Mouse (Mus musculus): ENCODE measurements around the gene Rab37. TPM values are rescaled to one million over a fixed set of nuclear protein-coding genes. Genes with fewer than 3 reads are reported as not detected.
A peak's percentile ranks its signal among the peaks of the same experiment; 100 is the strongest.

Rab37 gene
- polyA plus RNA-seq, 1 experiment from 2014 or later, result 0.61 TPM

- no peaks in the 10 kb centered on the region for H3K9me3 ChIP-seq (ENCODE audit: control insufficient read depth, low read length)
- peaks cover 5% of the 10 kb centered on the region; the same call in 1 of the 2 replicates for H3K4me1 ChIP-seq (ENCODE audit: control insufficient read depth, insufficient read depth, low read length)
Observed at GRCm38 (mm10) chr11:115081373-115081772, 9.9 kb upstream of the Rab37 start.

GRCm38 (mm10) chr11:115082196-115082595 lies 9.0 kb upstream of the Rab37 start:
- Histone ChIP-seq H3K27me3 (ENCODE audit: control insufficient read depth, insufficient read depth, low read length) (no peaks in the 10 kb centered on the region), H3K4me1 (ENCODE audit: control insufficient read depth, insufficient read depth, low read length) (peaks cover 5% of the 10 kb centered on the region; the same call in 1 of the 2 replicates), H3K9me3 (ENCODE audit: control insufficient read depth, low read length) (no peaks in the 10 kb centered on the region), H3K27ac (ENCODE audit: low read depth, low read length) (no peak overlapping the region), H3K36me3 (ENCODE audit: control insufficient read depth, insufficient read depth, low read length) (no peaks in the 10 kb centered on the region), H3K9ac (ENCODE audit: low read length) (no peak overlapping the region), H3K4me2 (no peak overlapping the region), H3K4me3 (ENCODE audit: low read depth, low read length) (no peak overlapping the region)
- DNase-seq (ENCODE audit: low spot score, missing footprints) (no peak), ATAC-seq (ENCODE audit: low FRiP score) (no peak)
- WGBS, result 75% methylated on average over 6 of the region's 6 CpGs

More at GRCm38 (mm10) chr11:115081373-115081772, 9.9 kb upstream of the Rab37 start:
- Histone ChIP-seq H3K27me3 (ENCODE audit: control insufficient read depth, insufficient read depth, low read length) (no peaks in the 10 kb centered on the region), H3K36me3 (ENCODE audit: control insufficient read depth, insufficient read depth, low read length) (no peaks in the 10 kb centered on the region), H3K27ac (ENCODE audit: low read depth, low read length) (no peak overlapping the region), H3K4me3 (ENCODE audit: low read depth, low read length) (no peak overlapping the region), H3K4me2 (no peak overlapping the region), H3K9ac (ENCODE audit: low read length) (no peak overlapping the region)
- 68% methylated on average over 3 of the region's 3 CpGs for WGBS
- DNase-seq (ENCODE audit: low spot score, missing footprints), result no peak
- no peak for ATAC-seq (ENCODE audit: low FRiP score)

GRCm38 (mm10) chr11:115083376-115084139 lies 7.7 kb upstream of the Rab37 start:
- Histone ChIP-seq H3K27ac (ENCODE audit: low read depth, low read length) (no peak overlapping the region), H3K9ac (ENCODE audit: low read length) (no peak overlapping the region), H3K4me3 (ENCODE audit: low read depth, low read length) (no peak overlapping the region), H3K27me3 (ENCODE audit: control insufficient read depth, insufficient read depth, low read length) (no peaks in the 10 kb centered on the region), H3K4me1 (ENCODE audit: control insufficient read depth, insufficient read depth, low read length) (peaks cover 5% of the 10 kb centered on the region; the same call in 1 of the 2 replicates), H3K36me3 (ENCODE audit: control insufficient read depth, insufficient read depth, low read length) (no peaks in the 10 kb centered on the region), H3K4me2 (no peak overlapping the region), H3K9me3 (ENCODE audit: control insufficient read depth, low read length) (no peaks in the 10 kb centered on the region)
- WGBS, result 40% methylated on average over 18 of the region's 18 CpGs
- peak; percentile 33; the same call in 1 of the 2 replicates for ATAC-seq (ENCODE audit: low FRiP score)
- peak; percentile 99 for DNase-seq (ENCODE audit: low spot score, missing footprints)

- 32% methylated on average over 12 of the region's 12 CpGs for WGBS
Observed at GRCm38 (mm10) chr11:115084595-115084994, 6.6 kb upstream of the Rab37 start.

GRCm38 (mm10) chr11:115085064-115085463 lies 6.2 kb upstream of the Rab37 start:
- no peak overlapping the region for H3K4me2 ChIP-seq
- H3K4me3 ChIP-seq (ENCODE audit: low read depth, low read length), result no peak overlapping the region
- 65% methylated on average over 8 of the region's 8 CpGs for WGBS
- no peaks in the 10 kb centered on the region for H3K36me3 ChIP-seq (ENCODE audit: control insufficient read depth, insufficient read depth, low read length)
- ATAC-seq (ENCODE audit: low FRiP score) (no peak), DNase-seq (ENCODE audit: low spot score, missing footprints) (no peak)
- H3K9me3 ChIP-seq (ENCODE audit: control insufficient read depth, low read length), result no peaks in the 10 kb centered on the region
- H3K27me3 ChIP-seq (ENCODE audit: control insufficient read depth, insufficient read depth, low read length), result no peaks in the 10 kb centered on the region
- no peak overlapping the region for H3K27ac ChIP-seq (ENCODE audit: low read depth, low read length)
- peaks cover 5% of the 10 kb centered on the region; the same call in 1 of the 2 replicates for H3K4me1 ChIP-seq (ENCODE audit: control insufficient read depth, insufficient read depth, low read length)
- H3K9ac ChIP-seq (ENCODE audit: low read length), result no peak overlapping the region

More at GRCm38 (mm10) chr11:115084595-115084994, 6.6 kb upstream of the Rab37 start:
- H3K9ac ChIP-seq (ENCODE audit: low read length), result no peak overlapping the region
- ATAC-seq (ENCODE audit: low FRiP score) (0 out of 2 replicates have a peak, but pooled peaks have one; percentile 40), DNase-seq (ENCODE audit: low spot score, missing footprints) (no peak)
- no peaks in the 10 kb centered on the region for H3K27me3 ChIP-seq (ENCODE audit: control insufficient read depth, insufficient read depth, low read length)
- H3K27ac ChIP-seq (ENCODE audit: low read depth, low read length), result no peak overlapping the region
- no peaks in the 10 kb centered on the region for H3K9me3 ChIP-seq (ENCODE audit: control insufficient read depth, low read length)
- H3K4me1 ChIP-seq (ENCODE audit: control insufficient read depth, insufficient read depth, low read length), result peaks cover 5% of the 10 kb centered on the region; the same call in 1 of the 2 replicates
- H3K4me2 ChIP-seq, result no peak overlapping the region
- no peaks in the 10 kb centered on the region for H3K36me3 ChIP-seq (ENCODE audit: control insufficient read depth, insufficient read depth, low read length)
- H3K4me3 ChIP-seq (ENCODE audit: low read depth, low read length), result no peak overlapping the region

GRCm38 (mm10) chr11:115086213-115086612 lies 5.0 kb upstream of the Rab37 start:
- no peak for DNase-seq (ENCODE audit: low spot score, missing footprints)
- 72% methylated on average over 7 of the region's 7 CpGs for WGBS
- no peak overlapping the region for H3K4me3 ChIP-seq (ENCODE audit: low read depth, low read length)
- H3K9ac ChIP-seq (ENCODE audit: low read length), result no peak overlapping the region
- H3K9me3 ChIP-seq (ENCODE audit: control insufficient read depth, low read length), result no peaks in the 10 kb centered on the region
- H3K27ac ChIP-seq (ENCODE audit: low read depth, low read length), result no peak overlapping the region
- H3K4me1 ChIP-seq (ENCODE audit: control insufficient read depth, insufficient read depth, low read length), result peaks cover 5% of the 10 kb centered on the region; the same call in 1 of the 2 replicates
- no peak overlapping the region for H3K4me2 ChIP-seq
- no peak for ATAC-seq (ENCODE audit: low FRiP score)
- no peaks in the 10 kb centered on the region for H3K36me3 ChIP-seq (ENCODE audit: control insufficient read depth, insufficient read depth, low read length)
- peaks cover 2% of the 10 kb centered on the region for H3K27me3 ChIP-seq (ENCODE audit: control insufficient read depth, insufficient read depth, low read length)

- DNase-seq (ENCODE audit: low spot score, missing footprints) (no peak), ATAC-seq (ENCODE audit: low FRiP score) (no peak)
- Histone ChIP-seq H3K9ac (ENCODE audit: low read length) (no peak overlapping the region), H3K27ac (ENCODE audit: low read depth, low read length) (no peak overlapping the region), H3K9me3 (ENCODE audit: control insufficient read depth, low read length) (no peaks in the 10 kb centered on the region), H3K36me3 (ENCODE audit: control insufficient read depth, insufficient read depth, low read length) (no peaks in the 10 kb centered on the region), H3K4me3 (ENCODE audit: low read depth, low read length) (no peak overlapping the region), H3K4me2 (no peak overlapping the region), H3K4me1 (ENCODE audit: control insufficient read depth, insufficient read depth, low read length) (peaks cover 10% of the 10 kb centered on the region), H3K27me3 (ENCODE audit: control insufficient read depth, insufficient read depth, low read length) (peaks cover 9% of the 10 kb centered on the region)
- WGBS, result 62% methylated on average over 6 of the region's 6 CpGs
Observed at GRCm38 (mm10) chr11:115089853-115090252, 1.4 kb upstream of the Rab37 start.

GRCm38 (mm10) chr11:115092140-115092539 lies 909 bp downstream of the Rab37 start:
- H3K9me3 ChIP-seq (ENCODE audit: control insufficient read depth, low read length), result no peaks in the 10 kb centered on the region
- H3K4me1 ChIP-seq (ENCODE audit: control insufficient read depth, insufficient read depth, low read length), result peaks cover 8% of the 10 kb centered on the region
- ATAC-seq (ENCODE audit: low FRiP score), result no peak
- peak overlapping the region; percentile 25; the same call in 1 of the 2 replicates for H3K4me3 ChIP-seq (ENCODE audit: low read depth, low read length)
- 15% methylated on average over 4 of the region's 4 CpGs for WGBS
- 0 out of 2 replicates have a peak overlapping the region, but pooled peaks have one; percentile 36 for H3K9ac ChIP-seq (ENCODE audit: low read length)
- H3K36me3 ChIP-seq (ENCODE audit: control insufficient read depth, insufficient read depth, low read length), result no peaks in the 10 kb centered on the region
- peaks cover 9% of the 10 kb centered on the region for H3K27me3 ChIP-seq (ENCODE audit: control insufficient read depth, insufficient read depth, low read length)
- peak overlapping the region; percentile 61 for H3K4me2 ChIP-seq
- H3K27ac ChIP-seq (ENCODE audit: low read depth, low read length), result no peak overlapping the region
- DNase-seq (ENCODE audit: low spot score, missing footprints), result no peak

- Histone ChIP-seq H3K9ac (ENCODE audit: low read length) (no peak overlapping the region), H3K27ac (ENCODE audit: low read depth, low read length) (no peak overlapping the region), H3K4me3 (ENCODE audit: low read depth, low read length) (no peak overlapping the region), H3K36me3 (ENCODE audit: control insufficient read depth, insufficient read depth, low read length) (no peaks in the 10 kb centered on the region), H3K27me3 (ENCODE audit: control insufficient read depth, insufficient read depth, low read length) (no peaks in the 10 kb centered on the region), H3K9me3 (ENCODE audit: control insufficient read depth, low read length) (no peaks in the 10 kb centered on the region), H3K4me2 (no peak overlapping the region), H3K4me1 (ENCODE audit: control insufficient read depth, insufficient read depth, low read length) (no peaks in the 10 kb centered on the region)
- 59% methylated on average over 10 of the region's 10 CpGs for WGBS
- DNase-seq (ENCODE audit: low spot score, missing footprints) (no peak), ATAC-seq (ENCODE audit: low FRiP score) (no peak)
Observed at GRCm38 (mm10) chr11:115098203-115098932, 7.1 kb downstream of the Rab37 start.

All from midbrain, embryonic 11.5 days (tissue).